Mouse (Mus musculus) G1E-ER4 (cell line): ENCODE results near the gene Tnp2. TPM values are rescaled to one million over a fixed set of nuclear protein-coding genes. Genes with fewer than 3 reads are reported as not detected.

Experiments used
- GATA1 ChIP-seq: IDR thresholded peaks from one replicate; pipeline ENCODE4 v1.8.0; 2012; ENCODE audit warnings: low read length, inconsistent platforms
- polyA plus RNA-seq: library from polyadenylated mRNA; stranded (reverse); fragments of >175 nt; gene quantifications from 2 replicates; pipeline ENCODE4 v1.2.3, GENCODE M21; 2012

The Tnp2 gene
- polyA plus RNA-seq, 1 experiment, result not detected

DNA sequence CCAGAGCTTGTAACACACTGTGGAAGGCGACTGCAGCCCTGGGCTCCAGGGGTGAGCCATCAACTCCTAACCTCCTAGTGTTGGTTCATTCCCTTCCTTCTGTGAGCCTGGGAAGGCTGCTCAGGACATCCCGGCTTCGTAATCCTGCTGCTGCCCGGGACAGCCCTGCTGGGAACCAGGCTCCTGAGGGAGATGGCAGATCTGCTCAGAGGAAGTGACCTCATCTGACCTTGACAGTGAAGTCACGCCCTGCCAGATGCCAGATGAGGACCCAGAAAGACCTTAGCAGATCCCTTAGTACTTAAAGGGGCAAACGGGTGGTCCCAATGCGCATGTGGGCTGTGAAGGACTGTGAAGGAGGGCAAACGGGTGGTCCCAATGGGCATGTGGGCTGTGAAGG is 27.3 kb downstream of the Tnp2 start:
- no peak for TF ChIP-seq GATA1

DNA sequence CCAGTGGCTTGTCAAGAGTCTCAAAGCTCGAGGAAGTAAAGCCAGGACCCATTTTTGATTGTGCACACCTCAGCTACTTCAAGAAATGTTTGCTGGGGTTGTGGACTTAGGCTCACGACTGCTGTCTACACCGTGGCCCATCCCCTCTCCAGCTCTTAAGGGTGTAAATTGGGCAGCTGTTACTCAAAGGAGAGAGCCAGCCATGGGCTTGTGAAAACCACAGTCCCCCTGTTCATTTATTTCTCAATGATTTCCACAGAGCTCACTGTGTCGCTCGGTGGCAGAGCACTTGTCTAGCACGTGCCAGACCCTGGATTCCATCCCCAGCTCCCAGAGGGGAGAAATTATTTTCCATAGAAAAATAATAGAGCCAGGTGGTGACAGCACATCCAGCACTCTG is 32.3 kb downstream of the Tnp2 start:
- TF ChIP-seq GATA1, result no peak

DNA sequence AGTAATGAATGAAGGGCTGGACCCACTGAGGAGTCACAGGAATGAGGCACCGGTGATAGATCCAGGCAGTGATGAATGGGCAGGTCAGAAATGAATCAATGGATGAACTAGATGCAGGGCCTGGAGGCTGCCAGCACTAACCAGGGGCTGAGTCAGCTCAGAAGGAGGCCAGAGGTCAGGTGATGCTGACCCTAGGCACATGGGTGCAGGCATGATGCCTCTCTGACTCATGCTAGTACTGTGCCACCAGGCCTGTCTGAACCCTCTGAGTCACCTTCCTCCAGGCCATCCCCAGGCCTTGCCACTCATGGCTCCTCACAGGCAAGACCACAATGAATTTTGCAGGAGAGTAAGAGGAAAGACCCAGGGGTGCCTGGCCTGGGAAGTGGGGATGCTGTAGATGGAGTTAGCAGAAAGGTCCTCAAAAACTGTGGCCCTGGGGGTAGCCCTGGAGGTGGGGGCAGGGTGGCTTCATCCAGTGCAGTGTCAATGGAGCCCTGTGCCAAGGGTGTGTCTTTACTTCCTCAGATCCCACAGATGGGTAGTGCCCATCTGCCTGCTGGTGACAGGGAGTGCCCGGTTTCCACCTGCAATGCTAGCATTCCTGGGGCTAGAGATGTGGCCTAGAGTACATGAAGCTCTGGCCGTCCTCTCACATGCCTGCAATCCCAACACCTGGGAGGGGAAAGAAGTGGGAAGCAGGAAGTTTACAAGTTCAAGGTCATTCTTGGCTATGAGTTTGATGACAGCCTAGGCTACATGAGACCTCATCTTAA is 33.8 kb downstream of the Tnp2 start:
- TF ChIP-seq GATA1, result no peak

DNA sequence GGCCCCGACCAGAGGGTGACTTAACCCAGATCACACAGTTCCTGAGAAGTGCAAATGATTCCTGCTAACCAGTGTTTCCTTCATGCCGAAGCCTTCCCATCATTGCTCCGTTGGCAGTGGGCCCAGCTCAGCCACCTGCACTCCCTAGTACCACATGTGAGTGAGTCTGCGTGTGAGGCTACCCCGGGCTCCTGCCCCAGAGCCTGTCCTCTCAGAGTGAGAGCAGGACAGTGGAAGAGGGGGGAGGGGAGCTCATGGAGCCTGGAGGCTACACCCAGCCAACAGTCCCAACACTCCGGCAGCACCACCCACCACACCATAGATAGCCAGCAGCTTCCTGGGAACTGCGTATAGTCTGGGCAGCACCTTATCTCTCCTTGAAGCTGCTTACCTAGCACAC is 38.6 kb downstream of the Tnp2 start:
- TF ChIP-seq GATA1, result no peak

DNA sequence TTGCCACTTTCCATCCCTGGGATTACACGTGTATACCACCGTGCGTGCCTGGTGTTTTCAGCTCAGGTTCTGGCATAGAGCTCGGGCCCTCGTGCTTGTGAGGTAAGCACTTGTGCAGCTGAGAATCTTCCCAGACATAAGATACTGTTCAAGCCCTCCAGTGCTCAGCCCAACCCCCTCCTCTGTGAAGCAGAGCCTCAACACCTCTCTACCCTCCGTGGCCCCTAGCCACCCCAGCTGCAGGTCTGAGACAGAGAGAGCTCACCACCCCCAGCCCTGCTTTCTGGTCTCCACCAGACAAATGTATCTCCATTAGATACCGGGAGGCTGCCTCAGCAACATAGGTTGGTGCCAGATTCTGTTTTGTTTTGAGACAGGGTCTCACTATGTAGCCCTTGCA is 39.2 kb downstream of the Tnp2 start:
- TF ChIP-seq GATA1, result no peak

DNA sequence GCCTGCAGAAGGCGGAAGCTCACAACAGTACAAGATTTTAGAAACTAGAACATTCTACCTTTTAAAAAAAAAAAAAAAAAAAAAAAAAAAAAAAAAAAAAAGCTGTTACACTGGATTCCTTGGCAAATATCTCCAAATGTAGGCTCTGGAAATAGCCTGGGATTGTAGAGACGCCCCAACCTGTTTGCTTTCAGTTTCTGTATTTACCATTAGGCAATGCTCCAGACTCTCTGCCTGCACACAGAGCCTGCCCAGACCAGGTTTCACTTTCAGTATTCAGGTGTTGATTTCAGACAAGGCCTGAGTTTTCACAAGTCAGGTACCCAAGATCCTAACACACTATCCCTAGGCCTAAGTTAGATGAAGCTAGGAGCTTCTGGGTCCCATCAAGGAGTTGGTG is 47.4 kb downstream of the Tnp2 start:
- no peak for TF ChIP-seq GATA1

DNA sequence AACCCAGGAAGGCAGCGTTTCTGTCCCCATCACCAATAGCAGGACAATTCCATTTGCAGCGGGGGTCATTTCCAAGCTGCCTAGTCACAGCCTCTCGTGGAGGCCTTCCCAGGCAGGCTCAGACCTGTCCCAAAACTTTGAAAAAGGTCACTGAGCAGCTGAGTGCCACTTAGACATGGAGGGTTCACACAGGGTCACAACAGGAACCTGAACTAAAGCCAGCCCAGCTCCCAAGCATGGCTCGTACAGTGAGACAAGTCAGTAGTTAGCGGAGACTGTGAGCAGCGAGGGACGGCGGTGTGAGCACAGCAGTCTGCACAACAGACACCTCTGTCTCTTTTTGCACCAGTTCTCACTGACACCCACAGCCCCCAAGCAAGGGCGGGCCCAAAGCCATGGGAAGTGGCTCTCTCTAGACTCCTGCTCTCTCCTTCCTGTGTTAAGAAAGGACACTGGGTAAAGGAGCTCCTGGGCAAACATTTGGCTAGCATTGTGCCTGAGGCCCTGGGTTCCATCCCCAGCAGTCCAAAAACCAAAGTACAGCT is 48.5 kb downstream of the Tnp2 start:
- no peak for TF ChIP-seq GATA1

DNA sequence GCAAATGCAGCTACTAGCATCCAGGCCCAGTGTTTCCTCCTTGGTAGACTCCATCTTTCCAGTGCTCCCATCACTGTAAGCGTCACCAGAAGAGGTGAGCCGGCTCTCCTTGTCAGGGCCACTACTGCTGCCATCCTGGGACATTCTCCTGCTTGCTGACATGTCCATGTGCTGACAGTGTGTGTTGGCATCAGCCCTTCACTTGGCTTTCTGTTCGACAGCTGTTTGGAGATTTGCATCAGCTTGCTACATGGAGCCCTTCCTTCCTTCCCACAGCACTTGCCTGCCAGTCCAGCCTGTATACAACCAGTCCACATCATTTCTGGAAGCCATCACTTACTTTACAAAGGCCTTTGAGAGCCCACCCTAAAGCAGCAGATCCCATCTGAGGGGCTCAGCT is 49.6 kb downstream of the Tnp2 start:
- TF ChIP-seq GATA1, result no peak

Other genes starting within 250 kb of the Tnp2 start
- gene Dexi, start 245.6 kb downstream of the Tnp2 start, polyA plus RNA-seq, result 23.7 and 33.1 TPM in 2 replicates
- 17.2 and 19.6 TPM in 2 replicates for gene Clec16a, start 243.3 kb downstream of the Tnp2 start, polyA plus RNA-seq
- gene Socs1, start 3.1 kb downstream of the Tnp2 start, polyA plus RNA-seq, result 6.9 and 9.4 TPM in 2 replicates
- not detected in 2 replicates for gene Prm3, start 2.3 kb upstream of the Tnp2 start, polyA plus RNA-seq
- gene Prm2, start 7.5 kb upstream of the Tnp2 start, polyA plus RNA-seq, result not detected in 2 replicates
- not detected in 2 replicates for gene Prm1, start 17.2 kb upstream of the Tnp2 start, polyA plus RNA-seq
- gene Gm11172, start 24.3 kb upstream of the Tnp2 start, polyA plus RNA-seq, result not detected in 2 replicates
- gene Rmi2, start 46.4 kb upstream of the Tnp2 start, polyA plus RNA-seq, result 5.8 and 7.3 TPM in 2 replicates